In genomic region chr16:75696176-75696575, GRCm38 (mm10) we compare ENCODE assay signal across 8 mouse cellular contexts.
DNase-seq lines count a peak whose midpoint lies in the region; ATAC-seq and TF ChIP-seq lines count a peak whose summit lies in the region.

No protein-coding gene starts in this region.

- H3K9me3 ChIP-seq in hindbrain, postnatal 0 days (ENCODE audit: low read length): no peaks in the 10 kb centered on the region

- H3K27ac ChIP-seq in hindbrain, postnatal 0 days: no peak overlapping the region

- H3K4me1 ChIP-seq in hindbrain, postnatal 0 days (ENCODE audit: insufficient read depth, low read length): no peaks in the 10 kb centered on the region

- H3K27me3 ChIP-seq in hindbrain, postnatal 0 days (ENCODE audit: insufficient read depth, low read length): no peaks in the 10 kb centered on the region
- no peaks in the 10 kb centered on the region for H3K27me3 ChIP-seq in splenic B cell, adult 2 months (ENCODE audit: control insufficient read depth, insufficient read depth, low read length, poor library complexity, severe bottlenecking)

- peak; percentile 26 for DNase-seq in ovary, postnatal 14 days (ENCODE audit: low spot score)
- no peak for DNase-seq in ovary, postnatal 10 days (ENCODE audit: low spot score)
- DNase-seq in c-Kit-positive CD71-negative TER-119-negative erythroid progenitor cells, embryonic 14.5 days (ENCODE audit: low read depth): peak; percentile 33
- DNase-seq in fibroblast of lung, adult 2 months (ENCODE audit: low read depth): peak; percentile 10
- peak; percentile 62 for DNase-seq in hindbrain, postnatal 0 days (ENCODE audit: low spot score)
- DNase-seq in left cerebral cortex, adult 8-10 months (ENCODE audit: low spot score in 2 of 2): peak; percentile 5 to 7
- peak; percentile 61 for DNase-seq in splenic B cell, adult 2 months (ENCODE audit: low read depth, low spot score)

- no peak overlapping the region for H3K4me3 ChIP-seq in hindbrain, postnatal 0 days (ENCODE audit: low read length)

- no peaks in the 10 kb centered on the region for H3K36me3 ChIP-seq in hindbrain, postnatal 0 days (ENCODE audit: insufficient read depth, low read length)
- H3K36me3 ChIP-seq in splenic B cell, adult 2 months (ENCODE audit: control insufficient read depth, insufficient read depth, low read length, poor library complexity, severe bottlenecking): no peaks in the 10 kb centered on the region

- H3K9ac ChIP-seq in hindbrain, postnatal 0 days (replicated peaks; ENCODE audit: low read length): no peak overlapping the region

- no peak overlapping the region for H3K4me2 ChIP-seq in hindbrain, postnatal 0 days (ENCODE audit: low read depth, low read length)

- ATAC-seq in hindbrain, postnatal 0 days: no peak
- peak; percentile 98 for ATAC-seq in megakaryocyte-erythroid progenitor cell, adult 5-6 weeks (replicated peaks; ENCODE audit: low FRiP score, low TSS enrichment, poor library complexity, severe bottlenecking)

- TF ChIP-seq CTCF in hindbrain, postnatal 0 days (IDR thresholded peaks at IDR 0.05; ENCODE audit: low read depth): peak; percentile 72

- 15% methylated on average over 2 of the region's 2 CpGs for WGBS in hindbrain, postnatal 0 days
